Mouse (Mus musculus): ENCODE results near the gene Tspan17.

GRCm38 (mm10) chr13:54756156-54756712 is 32.9 kb upstream of the Tspan17 start:
- TF ChIP-seq CTCF (IDR thresholded peaks at IDR 0.05; ENCODE audit: low read depth) (no peak), EP300 (IDR thresholded peaks at IDR 0.05; ENCODE audit: low read depth) (no peak)
